Mouse (Mus musculus) forebrain, postnatal 0 days (tissue): ENCODE measurements around the gene Olfr517. TPM values are rescaled to one million over a fixed set of nuclear protein-coding genes. Genes with fewer than 3 reads are reported as not detected.

Experiments
- ATAC-seq: fragments of 200-750 bp; cut with Nextera tagmentation; 2 replicates; pipeline ENCODE4 v1.8.0; 2017; ENCODE audit warnings: mild to moderate bottlenecking, moderate library complexity
- DNase-seq: peaks from one replicate; pipeline ENCODE4 v3.0.0-alpha.2; 2015
- H3K27ac ChIP-seq: fragments of 300-500 bp; sonication (generic); 2 replicates; pipeline ENCODE4 v1.5.1; 2014; ENCODE audit warnings: low read depth, mild to moderate bottlenecking, antibody characterized with exemption, low read length, moderate library complexity, mixed read lengths
- H3K27me3 ChIP-seq: fragments of 300-500 bp; sonication (generic); 2 replicates; pipeline ENCODE4 v1.6.1; 2014; ENCODE audit warnings: mild to moderate bottlenecking, low read length, mixed read lengths; ENCODE audit not compliant: insufficient read depth
- H3K36me3 ChIP-seq: fragments of 300-500 bp; sonication (generic); 2 replicates; pipeline ENCODE4 v1.6.1; 2014; ENCODE audit warnings: mild to moderate bottlenecking, moderate library complexity; ENCODE audit not compliant: insufficient read depth
- H3K4me1 ChIP-seq: fragments of 300-500 bp; sonication (generic); 2 replicates; pipeline ENCODE4 v1.6.1; 2014; ENCODE audit warnings: antibody characterized with exemption; ENCODE audit not compliant: insufficient read depth
- H3K4me2 ChIP-seq: fragments of 300-500 bp; sonication (generic); 2 replicates; pipeline ENCODE4 v1.6.1; 2014; ENCODE audit warnings: low read depth, mild to moderate bottlenecking, moderate library complexity
- H3K4me3 ChIP-seq: fragments of 300-500 bp; sonication (generic); 2 replicates; pipeline ENCODE4 v1.5.1; 2014; ENCODE audit warnings: low read depth, low read length, mixed read lengths
- H3K9ac ChIP-seq: fragments of 300-500 bp; sonication (generic); 2 replicates; pipeline ENCODE4 v1.6.1; 2014; ENCODE audit warnings: mild to moderate bottlenecking
- H3K9me3 ChIP-seq: fragments of 300-500 bp; sonication (generic); 2 replicates; pipeline ENCODE4 v1.6.1; 2016; ENCODE audit warnings: low read length
- CTCF ChIP-seq: sonication (generic); IDR thresholded peaks from 2 replicates; pipeline ENCODE4 v1.5.1; 2016; ENCODE audit warnings: antibody characterized with exemption, control low read depth, low read depth
- WGBS: fragments of 180-500 bp; shearing (Covaris S2); extraction: QIAGEN DNeasy Blood & Tissue Kit; methylation state at CpG from one replicate; pipeline ENCODE4 v1.1.7; 2014; 5-methylcytosine and 5-hydroxymethylcytosine counted together
- polyA plus RNA-seq: library from polyadenylated mRNA; unstranded; fragments of >200 nt; fragmentation: Nextera tagmentation; extraction: Ambion mirVana; gene quantifications from 2 replicates; pipeline ENCODE4 v1.2.1, GENCODE M21; 2015
- total RNA-seq: library from RNA; depleted of rRNA; stranded (reverse); fragments of >200 nt; gene quantifications from 2 replicates; pipeline ENCODE4 v1.2.3, GENCODE M21; 2014; rRNA removed

The Olfr517 gene
- total RNA-seq: not detected in 2 replicates
- polyA plus RNA-seq: not detected in 2 replicates

GRCm38 (mm10) chr7:108872279-108872678, at the start of gene Olfr517:
TSS of gene Olfr517 (minus strand) at chr7:108872379.
- no peak within 1 kb of the TSS for H3K4me3 ChIP-seq
- no peaks in the 10 kb centered on the region for H3K4me1 ChIP-seq

GRCm38 (mm10) chr7:108903969-108904368, 31.8 kb upstream of the Olfr517 start:
- H3K9ac ChIP-seq: no peak overlapping the region
- no peak for DNase-seq
- H3K4me2 ChIP-seq: no peak overlapping the region
- TF ChIP-seq CTCF: no peak
- H3K4me3 ChIP-seq: no peak overlapping the region
- no peak overlapping the region for H3K27ac ChIP-seq
- ATAC-seq: no peak
- no peaks in the 10 kb centered on the region for H3K9me3 ChIP-seq
- 82% methylated on average over 2 of the region's 2 CpGs for WGBS
- H3K36me3 ChIP-seq: no peaks in the 10 kb centered on the region
- no peaks in the 10 kb centered on the region for H3K4me1 ChIP-seq
- no peaks in the 10 kb centered on the region for H3K27me3 ChIP-seq

More at GRCm38 (mm10) chr7:108872279-108872678, at the start of gene Olfr517:
- no peak for DNase-seq
- Histone ChIP-seq H3K9me3 (no peaks in the 10 kb centered on the region), H3K36me3 (no peaks in the 10 kb centered on the region), H3K27me3 (no peaks in the 10 kb centered on the region), H3K27ac (no peak within 1 kb of the TSS), H3K9ac (no peak within 1 kb of the TSS), H3K4me2 (no peak within 1 kb of the TSS)
- ATAC-seq: no peak
- WGBS: 67% methylated on average over 2 of the region's 2 CpGs
- no peak for TF ChIP-seq CTCF

DNA sequence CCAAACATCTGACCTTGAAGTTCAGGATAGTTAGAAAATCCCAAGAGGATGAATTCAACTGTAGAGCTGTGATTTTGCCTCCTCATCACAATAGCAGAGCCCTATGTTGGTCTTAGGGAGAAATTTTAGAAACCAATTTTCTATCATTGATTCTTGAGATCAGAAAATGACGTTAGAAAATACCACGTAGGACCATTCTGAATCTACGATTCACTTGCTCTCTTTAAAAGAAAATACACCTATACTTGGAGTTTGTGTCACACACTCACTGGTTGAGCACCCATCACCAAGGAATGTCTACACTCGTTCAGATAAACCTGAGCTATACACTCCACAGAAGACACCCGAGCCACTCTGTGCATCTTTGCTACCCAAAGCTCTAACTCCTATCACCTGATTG, 22.1 kb upstream of the Olfr517 start, which contains the start of gene Olfr519:
TSS of gene Olfr519 (minus strand) at position 101 of the 400 bp plus-strand sequence.
- no peaks in the 10 kb centered on the region for H3K27me3 ChIP-seq
- no peak within 1 kb of the TSS for H3K4me2 ChIP-seq
- H3K36me3 ChIP-seq: no peaks in the 10 kb centered on the region
- no peak within 1 kb of the TSS for H3K9ac ChIP-seq
- H3K4me1 ChIP-seq: no peaks in the 10 kb centered on the region
- DNase-seq: no peak
- H3K4me3 ChIP-seq: no peak within 1 kb of the TSS
- no peak for TF ChIP-seq CTCF
- no peak for ATAC-seq
- no peaks in the 10 kb centered on the region for H3K9me3 ChIP-seq
- no peak within 1 kb of the TSS for H3K27ac ChIP-seq
- 90% methylated on average over 5 of the region's 5 CpGs for WGBS

- no peak within 1 kb of the TSS for H3K9ac ChIP-seq
- DNase-seq (no peak), ATAC-seq (no peak)
- TF ChIP-seq CTCF: no peak
- H3K4me3 ChIP-seq: no peak within 1 kb of the TSS
- no peaks in the 10 kb centered on the region for H3K36me3 ChIP-seq
- no peak within 1 kb of the TSS for H3K4me2 ChIP-seq
- no peak within 1 kb of the TSS for H3K27ac ChIP-seq
- WGBS: 81% methylated on average over 4 of the region's 4 CpGs
- no peaks in the 10 kb centered on the region for H3K4me1 ChIP-seq
- no peaks in the 10 kb centered on the region for H3K27me3 ChIP-seq
- H3K9me3 ChIP-seq: no peaks in the 10 kb centered on the region
These were observed 12.7 kb upstream of the Olfr517 start, which contains the start of gene Olfr518 for GRCm38 (mm10) chr7:108884906-108885305. TSS of gene Olfr518 (minus strand) at chr7:108885006.

DNA sequence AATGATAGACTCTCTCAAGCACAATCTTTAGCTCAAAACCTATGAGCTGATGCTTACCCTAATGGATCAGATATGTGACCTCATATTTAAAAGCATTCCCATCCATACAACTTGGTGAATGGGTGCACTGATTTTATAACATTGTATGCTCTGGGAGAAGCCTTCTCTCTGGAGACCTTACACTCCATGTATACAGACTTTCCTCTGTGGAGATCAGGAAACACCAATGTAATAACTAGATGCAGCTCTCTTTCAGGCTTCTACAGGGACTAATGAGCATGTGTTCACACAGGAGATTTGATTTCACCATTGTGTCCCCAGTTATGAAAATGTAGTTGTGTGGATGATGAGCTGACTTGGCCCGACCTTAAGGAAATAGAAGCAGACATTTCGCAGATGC, 21.8 kb downstream of the Olfr517 start, which contains the start of gene Olfr516:
TSS of gene Olfr516 (minus strand) at position 101 of the 400 bp plus-strand sequence.
- Histone ChIP-seq H3K9me3 (no peaks in the 10 kb centered on the region), H3K9ac (no peak within 1 kb of the TSS), H3K27ac (no peak within 1 kb of the TSS), H3K36me3 (no peaks in the 10 kb centered on the region), H3K4me2 (no peak within 1 kb of the TSS), H3K27me3 (no peaks in the 10 kb centered on the region), H3K4me3 (no peak within 1 kb of the TSS), H3K4me1 (no peaks in the 10 kb centered on the region)
- 96% methylated on average over 2 of the region's 2 CpGs for WGBS
- DNase-seq (no peak), ATAC-seq (no peak)
- TF ChIP-seq CTCF: no peak

- Histone ChIP-seq H3K36me3 (no peaks in the 10 kb centered on the region), H3K4me2 (no peak within 1 kb of the TSS), H3K4me1 (no peaks in the 10 kb centered on the region), H3K9me3 (no peaks in the 10 kb centered on the region), H3K9ac (no peak within 1 kb of the TSS), H3K27me3 (no peaks in the 10 kb centered on the region), H3K27ac (no peak within 1 kb of the TSS), H3K4me3 (no peak within 1 kb of the TSS)
- TF ChIP-seq CTCF: no peak
- no peak for DNase-seq
- no peak for ATAC-seq
These were observed 46.3 kb downstream of the Olfr517 start, which contains the start of gene Olfr514 for GRCm38 (mm10) chr7:108825897-108826296. TSS of gene Olfr514 (minus strand) at chr7:108825997.

Other genes with a start within 250 kb of the Olfr517 start
- not detected in 2 replicates for gene Olfr508, start 242.4 kb downstream of the Olfr517 start, total RNA-seq
- gene Olfr508, start 242.4 kb downstream of the Olfr517 start, polyA plus RNA-seq: not detected in 2 replicates
- gene Olfr509, start 220.5 kb downstream of the Olfr517 start, total RNA-seq: not detected in 2 replicates
- not detected in 2 replicates for gene Olfr509, start 220.5 kb downstream of the Olfr517 start, polyA plus RNA-seq
- not detected in 2 replicates for gene Olfr510, start 206.0 kb downstream of the Olfr517 start, total RNA-seq
- gene Olfr510, start 206.0 kb downstream of the Olfr517 start, polyA plus RNA-seq: not detected in 2 replicates
- gene Olfr512, start 159.1 kb downstream of the Olfr517 start, total RNA-seq: not detected in 2 replicates
- gene Olfr512, start 159.1 kb downstream of the Olfr517 start, polyA plus RNA-seq: not detected in 2 replicates
- gene Olfr513, start 121.4 kb downstream of the Olfr517 start, total RNA-seq: not detected in 2 replicates
- gene Olfr513, start 121.4 kb downstream of the Olfr517 start, polyA plus RNA-seq: not detected in 2 replicates
- gene Olfr514, start 46.4 kb downstream of the Olfr517 start, total RNA-seq: not detected in 2 replicates
- not detected in 2 replicates for gene Olfr514, start 46.4 kb downstream of the Olfr517 start, polyA plus RNA-seq
- not detected in 2 replicates for gene Olfr516, start 21.9 kb downstream of the Olfr517 start, total RNA-seq
- gene Olfr516, start 21.9 kb downstream of the Olfr517 start, polyA plus RNA-seq: not detected in 2 replicates
- not detected in 2 replicates for gene Olfr518, start 12.6 kb upstream of the Olfr517 start, total RNA-seq
- gene Olfr518, start 12.6 kb upstream of the Olfr517 start, polyA plus RNA-seq: not detected in 2 replicates
- gene Olfr519, start 22.0 kb upstream of the Olfr517 start, total RNA-seq: not detected in 2 replicates
- not detected in 2 replicates for gene Olfr519, start 22.0 kb upstream of the Olfr517 start, polyA plus RNA-seq
- gene Nlrp10, start 57.8 kb upstream of the Olfr517 start, total RNA-seq: 0.05 TPM in 1 of 2 replicates, not detected in the other
- gene Nlrp10, start 57.8 kb upstream of the Olfr517 start, polyA plus RNA-seq: 0.04 and 0.10 TPM in 2 replicates
- gene Eif3f, start 62.0 kb upstream of the Olfr517 start, total RNA-seq: 118 and 120 TPM in 2 replicates
- 80.6 and 81.5 TPM in 2 replicates for gene Eif3f, start 62.0 kb upstream of the Olfr517 start, polyA plus RNA-seq
- 158 and 188 TPM in 2 replicates for gene Tub, start 78.0 kb upstream of the Olfr517 start, total RNA-seq
- gene Tub, start 78.0 kb upstream of the Olfr517 start, polyA plus RNA-seq: 30.2 and 39.1 TPM in 2 replicates
- gene Ric3, start 211.0 kb upstream of the Olfr517 start, total RNA-seq: 42.2 and 61.0 TPM in 2 replicates
- 26.7 and 32.4 TPM in 2 replicates for gene Ric3, start 211.0 kb upstream of the Olfr517 start, polyA plus RNA-seq